9 mouse cellular contexts compared by ENCODE assay signal in the genomic region with DNA sequence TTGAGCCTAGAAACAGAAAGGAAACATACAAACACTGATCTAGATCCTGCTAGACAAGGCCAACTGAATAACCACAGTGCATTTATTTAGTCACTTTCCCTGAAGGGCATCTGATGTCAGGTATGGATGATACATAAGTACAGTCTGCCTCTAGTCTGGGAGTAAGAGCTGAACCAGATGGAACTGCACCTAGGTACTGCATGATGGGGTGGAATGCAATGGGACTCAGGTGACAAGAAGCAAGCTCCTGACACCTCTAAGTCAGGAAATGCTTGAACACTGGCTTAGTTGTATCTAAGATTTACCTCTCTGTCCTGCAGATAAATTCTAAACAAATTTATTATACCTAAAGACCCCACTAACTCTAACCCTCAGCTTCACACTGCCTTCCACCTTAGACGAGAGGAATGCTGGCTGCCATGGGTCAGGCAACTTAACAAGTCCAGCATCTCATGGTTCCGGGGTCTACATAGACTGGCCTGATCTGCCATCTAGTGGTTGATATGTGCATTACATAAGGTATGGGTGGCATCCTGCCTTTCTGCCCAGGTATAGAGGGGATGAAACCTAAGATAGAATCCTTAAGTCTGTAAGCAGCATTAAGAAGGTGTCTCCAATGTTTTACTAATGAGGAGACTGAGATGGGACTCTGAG. TPM values are rescaled to one million over a fixed set of nuclear protein-coding genes. Genes with fewer than 3 reads are reported as not detected.
DNase-seq lines count a peak whose midpoint lies in the region; ATAC-seq and TF ChIP-seq lines count a peak whose summit lies in the region.
"Had no signal": no experiment of that assay in that cellular context is flagged by ENCODE, and none has a peak within 500 bp of the region (broad histone marks: within the 10 kb centered on the region; RNA-seq: fewer than 3 reads in every experiment).

No protein-coding gene starts in this region.

- H3K4me2 ChIP-seq in hindbrain, embryonic 12.5 days (replicated peaks), result no peak overlapping the region
- H3K4me2 ChIP-seq: limb, embryonic 12.5 days had no signal

- no peak overlapping the region for H3K9ac ChIP-seq in hindbrain, embryonic 12.5 days
- H3K9ac ChIP-seq: limb, embryonic 12.5 days had no signal

- no peaks in the 10 kb centered on the region for H3K36me3 ChIP-seq in hindbrain, embryonic 12.5 days
- H3K36me3 ChIP-seq: limb, embryonic 12.5 days had no signal

- H3K27me3 ChIP-seq in hindbrain, embryonic 12.5 days, result peaks cover 10% of the 10 kb centered on the region

- H3K27ac ChIP-seq in gastrocnemius, adult 2 months, result no peak overlapping the region
- H3K27ac ChIP-seq in hindbrain, embryonic 12.5 days, result no peak overlapping the region
- H3K27ac ChIP-seq: limb, embryonic 12.5 days had no signal

- ATAC-seq in erythroid progenitor cell, adult 5-6 weeks (replicated peaks; ENCODE audit: low FRiP score, poor library complexity, severe bottlenecking), result peak; percentile 72
- ATAC-seq in hindbrain, embryonic 12.5 days (ENCODE audit: low FRiP score), result peak; percentile 44
- peak; percentile 90 for ATAC-seq in megakaryocyte progenitor cell, adult 5-6 weeks (replicated peaks; ENCODE audit: poor library complexity)

- H3K4me1 ChIP-seq in hindbrain, embryonic 12.5 days, result peaks cover 3% of the 10 kb centered on the region; the same call in 1 of the 2 replicates

- intact Hi-C loops in gastrocnemius, adult 2 months (cut with DNase I), result loop anchor here (1.0 to 10.0 kb wide), 4 partner anchors 137 to 1421 kb away; no protein-coding TSS in a partner anchor
- intact Hi-C loops in gastrocnemius, postnatal 36 days (cut with DNase I), result loop anchor here (2.0 to 5.0 kb wide), 3 partner anchors 137 to 763 kb away; no protein-coding TSS in a partner anchor

- TF ChIP-seq CTCF in gastrocnemius, adult 2 months (IDR thresholded peaks at IDR 0.05), result peak; percentile 95

- H3K4me3 ChIP-seq in gastrocnemius, adult 2 months, result no peak overlapping the region
- no peak overlapping the region for H3K4me3 ChIP-seq in hindbrain, embryonic 12.5 days
- H3K4me3 ChIP-seq: limb, embryonic 12.5 days had no signal

- no peaks in the 10 kb centered on the region for H3K9me3 ChIP-seq in hindbrain, embryonic 12.5 days (replicated peaks)
- H3K9me3 ChIP-seq: limb, embryonic 12.5 days had no signal

- 3% methylated on average over 2 of the region's 2 CpGs for WGBS in hindbrain, embryonic 12.5 days

- peak; percentile 27 for DNase-seq in gastrocnemius, adult 2 months
- no peak for DNase-seq in gastrocnemius, postnatal 36 days
- DNase-seq in brain, embryonic 18.5 days (ENCODE audit: low read depth, low spot score), result peak; percentile 34
- peak; percentile 54 for DNase-seq in layer of hippocampus, adult 9-10 months (ENCODE audit: low spot score)
- DNase-seq in right cerebral cortex, postnatal 4 days, result peak; percentile 34

RNA-seq across cellular contexts. Expression of gene Nars2, which starts 35.7 kb away (rescaled TPM):
- 1 to 10 TPM; 8.9 to 9.8 TPM for total RNA-seq in gastrocnemius, adult 2 months (2021)
- 1 to 10 TPM; 7.1 to 7.2 TPM for total RNA-seq in gastrocnemius, postnatal 36 days (2021)
- 20.2 and 21.4 TPM in 2 replicates for total RNA-seq in erythroid progenitor cell, adult 5-6 weeks (2015; ENCODE audit: low replicate concordance)
- 28.9 and 38.5 TPM in 2 replicates for total RNA-seq in erythroid progenitor cell, adult 5-6 weeks (2017; ENCODE audit: low replicate concordance)
- 19.7 and 21.3 TPM in 2 replicates for polyA plus RNA-seq in hindbrain, embryonic 12.5 days (2016; fragmentation: Nextera tagmentation; extraction: Ambion mirVana)
- total RNA-seq in megakaryocyte progenitor cell, adult 5-6 weeks (2015), result 12.1 and 12.8 TPM in 2 replicates
- 8.4 and 13.5 TPM in 2 replicates for total RNA-seq in megakaryocyte progenitor cell, adult 5-6 weeks (2017)

Comparison
In these comparisons a context has a peak if more than half of its experiments do, and no peak if none do; other contexts are left out.
1. DNase-seq: peak in gastrocnemius, adult 2 months (single experiment), brain, embryonic 18.5 days (single experiment), layer of hippocampus, adult 9-10 months (single experiment) and right cerebral cortex, postnatal 4 days (single experiment); none in gastrocnemius, postnatal 36 days (0 of 2).
2. Peak in every context shown above with its lines, with median percentiles within 50 percentile points of each other: ATAC-seq.